Mouse (Mus musculus) c-Kit-positive CD71-positive TER-119-positive erythroid progenitor cells, embryonic 14.5 days (primary cell): ENCODE results near the gene Dhx35.

ENCODE experiments used
- DNase-seq: peaks from one replicate; pipeline ENCODE4 v3.0.0-alpha.2; 2013; ENCODE audit warnings: low spot score

The Dhx35 gene

DNA sequence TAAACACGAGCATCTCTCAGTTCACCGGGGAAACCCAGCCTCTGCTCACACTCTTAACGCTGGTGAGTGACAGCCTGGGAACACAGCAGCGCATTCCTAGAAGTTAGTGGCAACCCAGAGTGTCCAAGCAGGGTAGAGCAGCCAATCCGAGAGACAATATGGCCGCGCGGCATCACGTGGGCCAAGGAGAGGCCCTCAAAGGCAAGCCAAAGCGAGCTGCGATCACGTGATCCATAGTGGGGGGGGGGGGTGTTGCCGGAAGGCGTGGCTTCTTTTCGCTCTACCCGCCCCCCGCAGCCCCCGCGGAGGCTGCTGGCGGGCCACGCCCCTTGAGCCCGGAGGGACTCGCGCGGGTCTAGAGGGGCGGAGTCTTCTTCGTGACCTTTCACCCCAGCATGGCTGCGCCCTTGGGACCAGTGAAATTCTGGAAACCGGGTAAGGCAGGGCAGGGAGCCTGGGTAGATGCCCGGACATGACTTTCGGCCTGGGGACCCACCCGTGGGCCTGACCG is at the start of gene Dhx35:
Dhx35 (plus strand) TSS at position 314 of the 511 bp plus-strand sequence.
- peak; percentile 94 for DNase-seq

DNA sequence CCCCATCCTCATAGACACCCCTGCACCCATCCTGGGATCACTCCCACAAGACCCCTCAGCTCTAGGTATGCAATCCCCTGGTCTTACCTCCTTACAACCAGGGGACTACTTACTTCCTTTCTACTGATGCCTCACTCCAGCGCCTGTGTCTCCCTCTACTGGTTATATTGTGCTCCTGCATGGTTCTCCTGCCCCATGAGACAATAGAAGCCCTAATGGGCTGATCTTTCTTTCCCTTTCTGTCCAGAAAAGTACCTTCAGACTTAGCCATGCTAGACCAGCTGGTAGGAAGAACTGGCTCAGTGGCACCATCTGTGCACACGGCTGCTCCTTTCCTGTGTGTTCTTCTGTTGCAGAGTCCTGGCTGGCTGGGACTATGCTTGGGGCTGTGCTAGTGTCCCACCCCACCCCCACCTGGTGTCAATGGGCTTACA is 49.5 kb upstream of the Dhx35 start:
- DNase-seq: peak; percentile 7

- no peak for DNase-seq
Measured at GRCm38 (mm10) chr2:158746164-158746563, 48.4 kb upstream of the Dhx35 start.

DNA sequence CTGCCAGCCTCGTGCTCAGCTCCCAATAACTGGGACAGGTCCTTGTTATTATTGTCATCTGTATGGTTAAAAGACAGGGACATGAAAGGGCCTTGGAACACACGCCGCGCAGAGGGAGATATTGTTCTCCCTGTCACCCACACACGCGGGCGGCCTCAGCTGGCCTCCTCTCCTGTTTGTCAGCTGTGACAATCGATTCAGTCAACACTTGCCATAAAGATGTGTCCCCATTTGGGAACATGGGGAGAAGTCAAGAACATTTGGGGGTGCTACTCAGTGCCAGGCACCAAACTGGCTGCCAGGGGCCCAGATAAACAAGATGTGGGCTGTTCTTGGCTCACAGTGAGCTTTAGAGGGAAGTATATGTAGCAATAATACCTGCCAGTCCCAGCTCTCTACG is 45.2 kb upstream of the Dhx35 start:
- DNase-seq: no peak

GRCm38 (mm10) chr2:158760231-158760630 is 34.4 kb upstream of the Dhx35 start:
- no peak for DNase-seq

DNA sequence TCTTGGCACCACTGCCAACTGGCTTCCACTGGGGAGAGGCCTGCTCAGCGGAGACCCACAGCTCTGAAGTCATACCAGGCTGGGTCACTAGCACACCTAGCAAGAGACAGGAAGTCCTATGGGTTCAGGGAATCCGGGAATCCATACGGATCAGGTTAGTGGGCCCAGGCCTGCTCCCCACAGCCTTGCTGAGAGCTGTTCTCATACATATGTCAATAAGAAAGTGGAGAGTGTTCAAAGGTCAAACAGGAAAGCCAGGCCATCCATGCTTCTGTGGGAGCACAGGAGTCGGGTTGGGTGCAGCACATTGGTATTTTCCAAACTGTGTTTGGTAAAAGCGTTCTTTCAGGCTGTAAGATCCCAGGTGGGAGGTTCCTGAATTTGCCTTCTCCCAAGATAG is 32.3 kb upstream of the Dhx35 start:
- no peak for DNase-seq

DNA sequence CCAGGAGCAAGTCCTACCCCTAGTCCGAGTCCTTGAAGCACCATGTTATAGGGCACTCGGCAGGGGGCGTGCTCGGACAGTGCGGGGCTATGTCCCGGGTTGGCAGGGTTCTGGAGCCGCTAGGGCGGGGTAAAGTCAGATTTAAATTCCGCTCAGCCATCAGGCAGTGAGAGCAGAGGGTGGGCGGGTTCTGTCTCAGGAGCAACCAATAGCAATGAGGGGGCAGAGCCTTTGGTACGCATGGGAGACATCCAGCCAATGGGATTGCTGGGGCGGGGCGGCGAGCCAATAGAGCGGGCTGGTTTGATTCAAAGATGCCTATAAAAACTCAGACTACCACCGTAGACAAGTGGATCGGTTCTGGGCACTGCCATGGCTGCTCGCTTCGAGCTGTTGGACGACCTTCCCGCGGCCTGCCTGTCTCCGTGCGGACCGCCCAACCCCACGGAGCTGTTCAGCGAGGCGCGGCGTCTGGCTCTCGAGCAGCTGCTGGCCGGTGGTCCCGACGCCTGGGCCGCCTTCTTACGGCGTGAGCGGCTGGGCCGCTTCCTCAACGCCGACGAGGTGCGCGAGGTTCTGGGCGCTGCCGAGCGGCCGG is 26.8 kb upstream of the Dhx35 start, which contains the start of gene Fam83d:
Fam83d (plus strand) TSS at position 352 of the 598 bp plus-strand sequence.
- DNase-seq: peak; percentile 95

DNA sequence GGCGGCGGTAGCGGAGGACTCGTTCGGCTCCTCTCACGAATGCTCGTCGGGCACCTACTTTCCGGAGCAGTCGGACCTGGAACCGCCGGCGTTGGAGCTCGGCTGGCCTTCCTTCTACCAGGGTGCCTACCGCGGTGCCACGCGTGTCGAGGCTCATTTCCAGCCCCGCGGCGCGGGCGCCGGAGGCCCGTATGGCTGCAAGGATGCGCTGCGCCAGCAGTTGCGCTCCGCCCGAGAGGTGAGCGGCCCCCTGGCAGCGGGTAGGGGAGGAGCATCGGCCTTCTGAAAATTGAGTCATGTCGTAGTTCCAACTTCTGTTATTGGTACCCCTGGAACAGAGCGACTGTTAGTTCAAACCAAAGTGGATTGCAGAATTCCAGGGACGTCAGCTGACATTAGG is 26.3 kb upstream of the Dhx35 start:
- DNase-seq: peak; percentile 57

GRCm38 (mm10) chr2:158768771-158769170 is 25.8 kb upstream of the Dhx35 start:
- peak; percentile 53 for DNase-seq

DNA sequence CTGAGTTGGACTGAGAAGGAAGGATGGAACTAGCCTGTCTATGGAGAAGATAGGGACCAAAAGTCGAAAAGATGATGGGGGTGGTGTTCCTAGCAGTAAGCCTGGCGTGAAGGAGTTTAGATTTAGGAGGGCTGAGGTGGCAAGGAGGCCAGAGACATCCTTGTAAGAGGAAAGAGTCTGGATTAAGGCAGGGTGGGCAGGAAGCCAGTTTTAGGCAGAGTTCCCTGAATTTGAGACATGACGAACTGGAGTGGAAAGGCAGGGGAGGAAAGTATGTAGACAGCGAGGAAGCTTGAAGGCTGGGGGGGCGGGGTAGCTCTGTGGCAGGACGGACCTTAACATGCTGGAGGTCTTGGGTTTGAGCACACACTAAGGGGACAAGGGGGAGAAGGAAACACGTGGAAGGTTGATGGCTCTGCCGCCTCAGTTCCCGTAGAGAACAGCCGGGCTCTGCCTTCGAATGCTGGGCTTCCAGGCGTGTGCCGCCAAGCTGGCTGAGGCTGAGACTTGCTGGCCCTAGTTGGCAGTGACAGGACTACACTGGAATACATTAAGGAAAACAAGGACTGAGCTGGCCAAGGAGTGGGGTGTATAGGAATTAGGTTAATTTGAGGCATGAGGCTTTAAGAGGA is 24.4 kb upstream of the Dhx35 start:
- no peak for DNase-seq

GRCm38 (mm10) chr2:158771066-158771763 is 23.4 kb upstream of the Dhx35 start:
- DNase-seq: no peak

- DNase-seq: no peak
Measured at GRCm38 (mm10) chr2:158772808-158773207, 21.8 kb upstream of the Dhx35 start.

DNA sequence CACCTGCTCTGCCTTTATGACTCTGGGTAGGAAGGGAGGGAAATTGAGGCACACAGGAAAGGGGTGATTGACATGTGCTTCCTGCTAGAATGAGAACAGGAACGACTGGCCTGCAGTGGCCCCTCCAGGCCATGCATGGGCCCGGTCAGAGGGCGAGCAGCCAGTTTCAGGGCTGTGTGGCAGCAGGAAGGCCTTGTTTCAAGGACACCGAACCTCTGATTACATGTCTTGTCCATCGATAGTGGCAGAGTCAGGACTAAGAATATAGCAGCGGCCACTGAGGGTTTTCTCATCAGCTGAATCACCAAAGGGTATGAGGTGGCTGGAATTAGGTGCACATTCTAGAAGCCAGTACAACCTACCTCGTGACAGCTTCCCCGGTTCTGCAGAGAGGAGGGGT is 19.7 kb upstream of the Dhx35 start:
- DNase-seq: no peak

GRCm38 (mm10) chr2:158776716-158777115 is 17.9 kb upstream of the Dhx35 start:
- no peak for DNase-seq

GRCm38 (mm10) chr2:158777490-158777889 is 17.1 kb upstream of the Dhx35 start:
- DNase-seq: no peak

DNA sequence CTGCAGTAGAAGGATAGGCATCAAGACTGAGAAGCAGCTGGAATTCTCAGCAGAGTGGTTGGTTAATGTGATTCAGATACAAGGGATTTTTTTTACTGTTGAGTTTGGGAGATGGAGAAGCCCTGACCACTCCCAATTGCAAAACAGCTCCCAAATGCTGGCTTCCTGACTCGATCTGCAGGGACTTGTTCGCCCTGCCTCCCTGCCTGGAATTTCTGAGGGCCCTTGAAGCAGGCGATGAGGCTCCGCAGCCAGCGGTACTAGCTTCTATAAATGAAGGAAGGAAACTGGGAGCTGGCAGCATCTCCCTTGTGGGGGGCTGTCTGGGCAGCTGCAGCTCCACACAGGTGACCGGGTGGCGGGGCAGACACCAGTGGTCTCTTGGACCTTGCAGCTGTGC is 16.3 kb upstream of the Dhx35 start:
- DNase-seq: no peak

DNA sequence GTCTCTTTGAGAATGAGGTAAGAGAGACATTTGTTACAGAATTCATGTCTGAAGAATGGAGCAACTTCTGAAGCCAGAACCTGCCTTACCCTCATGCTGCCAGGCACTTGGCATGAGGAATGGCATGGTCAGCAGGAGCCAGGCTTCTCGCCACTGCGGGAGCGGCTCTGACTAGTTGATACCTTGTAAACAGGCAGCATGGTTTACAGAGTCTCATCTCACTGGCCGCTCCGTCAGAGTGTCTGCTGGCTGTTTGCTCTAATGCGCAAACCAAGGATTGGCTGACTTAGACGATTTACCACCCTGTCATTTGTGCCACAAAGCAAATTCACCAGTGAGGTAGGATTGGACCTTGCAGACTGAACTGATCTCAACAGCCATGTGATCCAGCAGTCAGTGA is 13.5 kb upstream of the Dhx35 start:
- no peak for DNase-seq

- no peak for DNase-seq
Measured at GRCm38 (mm10) chr2:158786927-158787795, 7.4 kb upstream of the Dhx35 start.

GRCm38 (mm10) chr2:158795043-158795442 is 436 bp downstream of the Dhx35 start:
- DNase-seq: no peak

GRCm38 (mm10) chr2:158795875-158796274 is 1.3 kb downstream of the Dhx35 start:
- no peak for DNase-seq

- no peak for DNase-seq
Measured at GRCm38 (mm10) chr2:158799328-158799727, 4.7 kb downstream of the Dhx35 start.

GRCm38 (mm10) chr2:158800788-158801187 is 6.2 kb downstream of the Dhx35 start:
- DNase-seq: no peak
